Mouse (Mus musculus) layer of hippocampus, adult 9-11 months (tissue): ENCODE measurements around the gene Oca2.
A peak's percentile ranks its signal among the peaks of the same experiment; 100 is the strongest.

Experiments used
- DNase-seq: peaks from one replicate; pipeline ENCODE4 v3.0.0; 2022

The Oca2 gene

DNA sequence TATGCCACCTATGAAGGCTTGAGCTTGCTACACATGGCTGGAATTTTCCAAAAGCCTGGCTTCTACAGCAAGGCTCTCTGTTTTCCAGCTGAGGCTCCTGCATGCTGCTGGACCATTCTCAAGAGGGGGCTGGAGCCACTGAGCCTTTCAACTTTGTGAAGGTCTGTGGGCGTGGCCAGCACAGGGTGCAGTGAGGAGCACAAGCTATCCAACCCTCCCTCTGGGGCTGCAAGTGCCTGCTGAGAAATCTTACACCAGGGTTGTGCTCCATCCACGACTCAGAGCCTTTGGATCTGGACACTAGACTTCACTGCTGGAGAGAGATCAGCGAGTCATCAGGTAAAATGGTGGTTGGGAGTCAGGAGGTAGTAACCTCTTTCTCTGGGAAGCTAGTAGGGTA is at the start of gene Oca2:
Oca2 (plus strand) TSS at position 218 of the 400 bp plus-strand sequence.
- DNase-seq: no peak

DNA sequence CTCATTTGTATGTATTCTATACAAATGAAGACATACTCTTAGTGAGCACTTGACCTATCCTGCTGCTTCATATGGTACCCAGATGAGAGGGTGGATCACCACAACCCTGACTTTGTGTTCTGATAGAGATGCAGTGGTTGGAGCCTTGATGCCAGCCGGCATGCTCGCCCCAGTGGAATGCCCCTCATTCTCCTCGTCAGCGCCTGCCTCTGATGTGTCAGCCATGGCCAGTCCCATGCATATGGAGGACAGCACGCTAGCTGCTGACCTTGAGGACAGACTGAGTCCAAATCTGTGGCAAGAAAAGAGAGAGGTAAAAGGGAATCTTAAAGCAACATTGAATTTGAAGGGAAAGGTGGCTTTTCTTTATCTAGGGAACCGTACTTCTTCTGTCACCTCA is 48.5 kb upstream of the Oca2 start:
- DNase-seq: no peak

GRCm38 (mm10) chr7:56191661-56192060 is 47.9 kb upstream of the Oca2 start:
- DNase-seq: no peak

DNA sequence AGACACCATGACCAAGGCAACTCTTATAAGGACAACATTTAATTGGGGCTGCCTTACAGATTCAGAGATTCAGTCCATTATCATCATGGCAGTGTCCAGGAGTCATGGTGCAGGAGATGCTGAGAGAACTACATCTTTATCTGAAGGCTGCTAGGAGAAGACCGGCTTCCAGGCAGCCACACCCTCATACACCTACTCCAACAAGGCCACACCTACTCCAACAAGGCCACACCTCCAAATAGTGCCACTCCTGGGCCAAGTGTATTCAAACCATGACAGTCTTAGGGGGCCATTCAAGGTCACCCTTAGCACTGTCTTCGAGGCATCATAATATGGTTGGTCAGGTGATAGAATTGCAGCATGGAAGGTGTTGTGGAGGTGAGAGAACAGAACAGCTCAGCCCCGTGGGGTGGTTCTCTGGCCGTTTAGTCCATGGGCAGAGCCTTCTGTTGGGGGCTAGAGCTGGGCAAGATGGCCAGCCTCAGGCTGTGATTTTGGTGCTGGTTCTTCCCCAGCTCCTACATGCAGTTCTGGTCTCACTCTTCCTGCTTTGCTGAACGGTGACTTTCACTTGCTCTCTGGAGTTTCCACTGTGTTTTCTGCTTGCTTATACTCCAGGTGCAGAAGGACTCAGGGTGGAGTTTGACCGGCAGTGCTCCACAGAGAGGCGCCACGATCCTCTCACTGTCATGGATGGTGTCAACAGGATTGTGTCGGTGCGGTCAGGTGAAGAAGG is 37.9 kb upstream of the Oca2 start:
- no peak for DNase-seq

DNA sequence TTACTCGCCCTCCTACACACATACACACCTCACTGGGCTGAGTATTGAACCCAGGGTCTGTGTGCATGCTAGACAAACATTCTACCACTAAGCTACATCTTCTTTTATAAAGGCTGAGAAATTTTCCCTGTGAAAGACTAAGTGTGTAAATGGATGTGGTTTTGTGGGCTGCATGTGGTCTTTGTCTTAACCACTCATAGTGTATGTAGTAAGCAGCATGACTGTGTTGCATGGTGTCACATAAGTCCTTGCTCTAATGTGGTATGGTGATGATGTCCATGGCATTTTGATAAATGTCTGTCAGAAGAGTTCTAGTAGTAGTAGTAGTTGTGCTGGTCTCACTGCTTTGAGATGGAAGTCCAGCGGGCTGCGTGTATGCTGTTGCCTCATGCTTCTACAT is 36.7 kb upstream of the Oca2 start:
- DNase-seq: no peak

- DNase-seq: no peak
Observed at GRCm38 (mm10) chr7:56203286-56203685, 36.3 kb upstream of the Oca2 start.

- DNase-seq: no peak
Observed at GRCm38 (mm10) chr7:56204877-56205276, 34.7 kb upstream of the Oca2 start.

DNA sequence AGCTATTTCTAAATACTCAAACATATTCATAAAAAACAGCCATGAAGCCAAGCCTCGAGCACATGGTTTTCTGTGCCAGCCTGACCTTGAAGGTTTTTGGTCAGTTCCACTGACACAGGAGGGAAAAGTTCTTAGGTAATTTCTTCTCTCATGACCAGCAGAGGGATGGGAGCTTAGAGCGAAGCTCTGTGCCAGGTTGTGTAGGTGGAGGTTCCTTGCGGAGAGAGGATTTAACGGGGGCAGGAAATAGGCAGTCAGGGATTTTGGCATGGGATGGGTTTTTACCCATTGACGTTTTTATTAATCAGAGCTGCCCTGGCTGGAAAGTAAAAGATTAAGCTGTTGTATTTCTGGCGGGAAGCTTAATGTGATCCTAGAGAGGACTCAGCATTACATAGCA is 18.7 kb upstream of the Oca2 start:
- no peak for DNase-seq

DNA sequence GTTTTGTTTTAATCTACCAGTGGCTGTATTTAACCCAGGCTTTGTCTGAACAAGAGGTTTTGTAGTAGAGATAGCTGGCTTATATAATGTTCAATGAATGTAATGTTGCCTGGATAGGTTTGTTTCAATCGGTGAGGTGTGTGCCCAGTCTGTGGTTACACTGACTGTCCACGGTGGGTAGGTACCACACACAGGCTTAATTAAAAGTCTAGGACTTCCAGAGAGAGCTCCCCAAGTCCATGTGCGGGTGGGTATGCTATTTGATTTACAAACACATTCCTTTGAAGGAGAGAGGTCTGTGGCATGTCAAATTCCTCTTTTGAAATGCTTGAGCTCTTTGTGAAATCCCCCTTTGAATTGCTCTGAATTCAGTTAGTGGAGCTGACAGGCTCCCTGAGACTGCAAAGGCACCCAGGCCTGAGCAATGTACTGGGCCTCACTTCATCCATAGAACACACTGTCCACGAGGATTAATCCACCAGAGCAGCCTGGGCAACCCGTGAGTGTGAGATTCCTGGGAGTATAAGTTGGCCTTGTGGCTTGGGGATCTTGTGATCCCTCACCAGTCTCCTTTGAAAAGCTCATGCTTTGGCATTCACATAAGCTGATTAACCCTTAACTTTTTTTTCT is 3.7 kb upstream of the Oca2 start:
- DNase-seq: no peak

GRCm38 (mm10) chr7:56236617-56237016 is 2.9 kb upstream of the Oca2 start:
- DNase-seq: no peak

GRCm38 (mm10) chr7:56254568-56254967 is 15.0 kb downstream of the Oca2 start:
- no peak for DNase-seq

DNA sequence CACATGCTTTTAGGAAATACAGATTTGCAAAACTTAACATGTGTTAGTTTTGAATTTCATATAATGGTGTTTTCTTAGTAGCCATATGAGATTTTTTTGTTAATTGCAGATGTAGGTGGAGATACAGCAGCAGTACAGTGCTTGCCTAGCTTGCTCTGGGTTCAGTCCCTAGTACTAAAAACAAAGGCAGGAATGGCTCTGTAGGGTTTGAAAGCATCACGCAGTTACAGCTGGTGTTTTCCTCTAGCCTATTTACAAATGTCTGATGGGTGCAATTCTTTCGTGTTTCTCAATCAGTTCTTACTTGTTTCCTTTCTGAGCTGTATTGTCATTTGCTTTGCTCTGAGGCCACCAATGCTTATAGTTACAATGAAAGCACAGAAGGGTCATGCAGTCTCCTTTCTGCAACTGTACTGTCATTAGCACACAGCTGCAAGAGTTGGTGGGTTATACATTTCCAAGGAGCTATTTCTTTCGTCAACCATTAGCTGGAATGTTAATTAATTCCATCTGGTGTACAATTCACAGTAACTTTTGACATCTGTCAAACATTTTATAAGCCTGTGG is 18.4 kb downstream of the Oca2 start:
- DNase-seq: no peak

DNA sequence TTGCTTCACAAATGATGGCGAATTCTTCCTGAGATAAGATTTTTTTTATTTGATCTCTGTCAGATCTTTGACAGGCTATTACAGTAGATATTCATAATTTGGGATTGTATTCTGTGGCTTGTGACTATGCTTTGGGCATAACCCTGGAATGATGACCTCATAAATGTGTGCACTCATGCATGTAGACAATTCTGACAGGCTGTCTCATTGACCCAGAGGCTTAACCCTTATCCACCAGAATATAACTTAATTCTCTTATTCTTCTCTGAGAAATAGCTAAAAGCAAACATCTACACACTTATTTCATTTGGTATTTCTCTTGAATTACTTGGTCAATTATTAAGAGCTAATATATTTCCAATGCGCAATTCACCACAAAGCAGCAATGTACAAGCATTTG is 37.9 kb downstream of the Oca2 start:
- DNase-seq: no peak

DNA sequence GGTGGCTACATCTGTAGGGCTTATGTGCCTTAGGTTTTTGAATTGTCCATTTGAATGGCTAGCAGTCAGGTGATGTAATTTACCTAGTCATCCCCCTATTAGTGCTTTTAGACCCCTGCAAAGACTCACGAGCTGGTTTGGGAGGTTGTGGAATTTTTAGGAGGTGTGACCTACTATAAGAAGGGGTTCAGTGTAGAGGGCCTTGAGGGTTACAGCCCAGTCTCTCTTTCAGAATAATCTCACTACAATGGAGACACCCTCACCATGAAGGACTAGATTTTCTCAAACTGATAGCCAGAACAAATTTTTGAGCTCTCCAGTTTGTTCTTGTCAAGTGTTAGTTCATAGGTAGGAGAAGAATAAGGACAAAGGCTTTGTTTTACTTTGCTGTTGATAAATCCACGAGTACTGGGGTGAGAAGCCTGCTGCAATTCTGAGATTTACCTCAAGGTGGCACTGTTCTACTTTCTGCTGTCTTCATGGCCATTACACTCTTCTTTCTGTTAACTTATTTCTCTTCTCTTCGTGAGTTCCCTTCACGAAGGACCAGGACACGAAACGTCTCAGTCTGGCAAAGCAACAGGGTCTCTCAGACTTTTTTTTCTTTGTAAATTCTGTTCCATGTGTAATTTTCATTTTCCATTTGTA is 52.0 kb downstream of the Oca2 start:
- peak; percentile 62 for DNase-seq

DNA sequence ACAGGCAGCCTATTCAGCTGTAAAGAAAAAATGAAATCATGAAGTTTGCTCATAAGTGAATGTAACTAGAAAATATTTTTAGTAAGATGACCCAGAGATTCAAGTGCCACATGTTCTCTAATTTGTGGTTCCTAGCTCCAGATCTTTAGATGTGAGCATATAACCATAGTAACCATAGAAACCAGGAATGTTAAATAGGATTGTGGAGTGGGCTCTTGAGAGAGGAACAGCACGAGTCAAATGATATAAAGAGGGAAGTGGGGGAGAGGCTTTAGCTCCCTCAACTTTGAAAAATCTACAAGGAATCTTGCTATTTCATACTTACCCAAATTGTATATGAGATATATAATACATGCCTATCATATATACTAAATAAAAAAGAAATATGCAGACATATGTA is 64.8 kb downstream of the Oca2 start:
- no peak for DNase-seq

DNA sequence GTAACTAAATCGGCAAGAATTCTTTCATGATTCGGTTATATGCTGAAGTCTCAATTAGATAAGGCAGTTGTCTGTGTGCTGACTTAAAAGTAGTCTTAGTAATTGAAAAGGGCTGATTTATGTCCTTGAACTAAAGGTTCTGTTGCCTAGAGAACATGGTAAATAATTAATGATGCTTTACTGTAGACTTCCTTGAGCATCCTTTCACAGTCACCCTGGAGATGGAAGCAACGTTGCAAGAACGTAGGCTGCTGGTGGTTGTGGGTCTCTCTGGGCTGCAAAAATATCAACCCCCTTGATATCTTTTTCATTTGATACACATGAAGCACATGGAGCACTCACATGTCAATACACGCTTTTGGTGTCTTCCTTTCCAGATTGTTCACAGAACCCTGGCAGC is 74.8 kb downstream of the Oca2 start:
- DNase-seq: no peak

GRCm38 (mm10) chr7:56315630-56316529 is 76.3 kb downstream of the Oca2 start:
- DNase-seq: no peak

DNA sequence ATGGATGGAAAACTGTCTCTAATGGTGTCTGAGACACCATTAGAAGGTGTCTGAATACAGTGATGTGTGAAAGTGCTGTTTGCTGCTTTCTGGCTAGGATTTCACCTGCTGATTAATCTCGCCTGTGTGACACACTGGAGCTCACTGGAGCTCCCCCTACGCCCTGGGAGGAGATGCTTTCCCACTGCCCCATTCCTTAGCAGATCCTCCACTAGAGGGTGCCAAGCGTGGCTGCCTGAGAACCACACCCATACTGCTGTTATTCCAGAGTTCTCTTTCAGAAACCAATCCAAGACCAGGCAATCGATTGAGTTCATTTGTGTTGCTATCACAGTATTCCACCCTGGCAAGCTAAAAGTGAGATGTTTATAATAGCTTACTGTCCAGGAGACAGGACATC is 88.2 kb downstream of the Oca2 start:
- no peak for DNase-seq

GRCm38 (mm10) chr7:56348528-56348927 is 109.0 kb downstream of the Oca2 start:
- no peak for DNase-seq

GRCm38 (mm10) chr7:56356658-56357342 is 117.2 kb downstream of the Oca2 start:
- peak; percentile 57 for DNase-seq

GRCm38 (mm10) chr7:56381750-56382421 is 142.3 kb downstream of the Oca2 start:
- DNase-seq: no peak

DNA sequence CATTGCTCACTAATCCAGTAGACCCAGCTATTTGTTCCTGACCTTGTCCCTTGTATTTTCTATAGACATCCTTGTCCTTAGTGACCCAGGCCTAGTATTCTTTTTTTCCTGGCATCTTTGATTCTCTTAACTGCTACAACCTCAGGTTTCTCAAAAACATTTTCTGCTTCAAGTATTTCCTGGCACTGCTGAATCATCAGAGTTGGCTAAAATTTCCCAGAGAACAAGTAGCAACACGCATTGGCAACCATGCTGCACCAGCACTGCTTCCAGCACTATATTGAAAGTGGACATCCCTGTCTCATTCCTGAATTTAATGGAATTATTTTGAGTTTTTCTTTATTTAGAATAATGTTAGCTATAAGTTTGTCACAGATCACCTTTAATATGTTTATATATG is 143.1 kb downstream of the Oca2 start:
- peak; percentile 2 for DNase-seq
